Mouse (Mus musculus) layer of hippocampus, adult 2 months (tissue): ENCODE results near the gene Pecam1. TPM values are rescaled to one million over a fixed set of nuclear protein-coding genes. Genes with fewer than 3 reads are reported as not detected.
A peak's percentile ranks its signal among the peaks of the same experiment; 100 is the strongest.
"Not testable (repeated sequence)": the region's sequence is repeated elsewhere in the genome, so short reads cannot be mapped to it uniquely, and the experiment has no call there.

ENCODE experiments used
- DNase-seq, 2 experiments: peaks; one replicate each; pipeline ENCODE4 v3.0.0; 2022; ENCODE audit warnings: low spot score in 2 of 2
- H3K27ac ChIP-seq: fragments of 200-600 bp; 2 replicates; pipeline ENCODE4 v1.8.1; 2022
- H3K4me3 ChIP-seq: fragments of 200-600 bp; 2 replicates; pipeline ENCODE4 v1.8.1; 2022; ENCODE audit warnings: mild to moderate bottlenecking
- CTCF ChIP-seq: fragments of 200-600 bp; conservative IDR thresholded peaks from 2 replicates; pipeline ENCODE4 v1.8.1; 2022; ENCODE audit warnings: antibody characterized with exemption, mild to moderate bottlenecking, moderate library complexity
- total RNA-seq, 2 experiments: library from RNA; stranded (reverse); gene quantifications; 2 replicates each; pipeline ENCODE4 v1.2.3; 2021

The Pecam1 gene
- total RNA-seq, 2 experiments from 2014 or later = 15.9 to 20.4 TPM

- H3K4me3 ChIP-seq = no peak overlapping the region
- DNase-seq = no peak
- no peak for TF ChIP-seq CTCF
- H3K27ac ChIP-seq = no peak overlapping the region
Observed at GRCm38 (mm10) chr11:106662634-106663407, 87.6 kb downstream of the Pecam1 start.

- peak overlapping the region; percentile 86 for H3K27ac ChIP-seq
- no peak for TF ChIP-seq CTCF
- no peak for DNase-seq
- no peak overlapping the region for H3K4me3 ChIP-seq
Observed at GRCm38 (mm10) chr11:106660453-106661081, 89.9 kb downstream of the Pecam1 start.

- no peak for DNase-seq
- no peak for TF ChIP-seq CTCF
- Histone ChIP-seq H3K27ac (peak overlapping the region; percentile 86), H3K4me3 (no peak overlapping the region)
Observed at GRCm38 (mm10) chr11:106659598-106660295, 90.7 kb downstream of the Pecam1 start.

GRCm38 (mm10) chr11:106658051-106658880 is 92.2 kb downstream of the Pecam1 start:
- Histone ChIP-seq H3K27ac (peak overlapping the region; percentile 87), H3K4me3 (no peak overlapping the region)
- peak; percentile 71 to 77 for DNase-seq
- no peak for TF ChIP-seq CTCF

DNA sequence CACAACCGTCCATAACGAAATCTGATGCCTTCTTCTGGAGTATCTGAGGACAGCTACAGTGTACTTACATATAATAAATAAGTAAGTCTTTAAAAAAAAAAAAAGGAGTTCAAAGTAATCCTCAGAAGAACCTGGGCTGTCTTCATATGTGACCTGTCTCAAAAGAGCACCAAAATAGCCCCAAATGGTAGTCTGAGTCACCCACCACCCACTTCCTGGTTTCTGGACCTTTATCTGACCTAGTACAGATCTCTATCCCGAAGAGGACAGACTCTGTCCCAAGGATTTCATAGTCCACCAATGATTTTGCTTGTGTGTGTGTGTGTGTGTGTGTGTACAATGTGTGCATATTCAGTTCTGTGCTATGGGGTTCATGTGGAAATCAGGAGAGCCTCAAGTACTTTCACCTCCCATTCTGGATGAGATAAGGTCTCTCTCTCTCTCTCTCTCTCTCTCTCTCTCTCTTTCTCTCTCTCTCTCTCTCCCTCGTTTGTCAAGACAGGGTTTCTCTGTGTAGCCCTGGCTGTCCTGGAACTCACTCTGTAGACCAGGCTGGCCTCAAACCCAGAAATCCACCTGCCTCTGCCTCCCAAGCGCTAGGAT is 93.4 kb downstream of the Pecam1 start:
- not testable (repeated sequence) for H3K27ac ChIP-seq, DNase-seq, H3K4me3 ChIP-seq

- peak; percentile 51 to 74 for DNase-seq
- peak; percentile 93 for TF ChIP-seq CTCF
- Histone ChIP-seq H3K4me3 (no peak overlapping the region), H3K27ac (no peak overlapping the region)
Observed at GRCm38 (mm10) chr11:106648347-106648746, 102.1 kb downstream of the Pecam1 start.

DNA sequence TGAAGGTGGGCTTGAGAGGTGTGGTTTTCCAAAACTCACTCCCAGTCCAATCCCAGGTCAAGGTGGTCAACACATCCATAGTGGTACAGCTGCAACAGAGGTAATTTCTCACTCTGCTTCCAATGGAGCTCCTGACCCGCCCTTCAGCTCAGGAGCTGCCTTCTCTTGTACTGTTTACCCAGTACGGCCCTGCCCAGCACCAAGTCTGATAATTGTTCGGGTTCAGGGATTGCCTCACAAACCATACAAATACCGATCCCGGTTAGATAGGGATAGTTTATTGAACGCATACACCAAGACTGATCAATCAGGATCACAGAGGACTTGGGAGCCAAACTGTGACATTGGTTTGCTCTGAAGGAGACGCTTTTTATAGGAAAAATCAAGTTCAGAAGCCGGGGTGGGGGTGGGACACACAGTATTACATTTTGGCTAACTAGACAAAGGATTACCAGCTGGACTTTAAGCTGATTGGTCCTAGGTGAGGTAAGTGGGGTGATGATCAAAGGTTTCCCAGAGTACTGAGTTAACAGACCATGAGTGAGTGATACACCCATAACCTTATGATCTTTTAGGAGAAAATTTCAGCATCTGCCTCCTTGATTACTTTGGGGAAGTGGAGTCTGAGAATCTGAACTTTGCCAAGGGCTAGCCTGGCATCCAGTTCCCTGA is 107.3 kb downstream of the Pecam1 start:
- TF ChIP-seq CTCF = no peak
- no peak for DNase-seq
- H3K27ac ChIP-seq = no peak overlapping the region
- H3K4me3 ChIP-seq = no peak overlapping the region

GRCm38 (mm10) chr11:106641580-106641979 is 108.8 kb downstream of the Pecam1 start:
- no peak for TF ChIP-seq CTCF
- Histone ChIP-seq H3K27ac (no peak overlapping the region), H3K4me3 (no peak overlapping the region)
- no peak for DNase-seq

DNA sequence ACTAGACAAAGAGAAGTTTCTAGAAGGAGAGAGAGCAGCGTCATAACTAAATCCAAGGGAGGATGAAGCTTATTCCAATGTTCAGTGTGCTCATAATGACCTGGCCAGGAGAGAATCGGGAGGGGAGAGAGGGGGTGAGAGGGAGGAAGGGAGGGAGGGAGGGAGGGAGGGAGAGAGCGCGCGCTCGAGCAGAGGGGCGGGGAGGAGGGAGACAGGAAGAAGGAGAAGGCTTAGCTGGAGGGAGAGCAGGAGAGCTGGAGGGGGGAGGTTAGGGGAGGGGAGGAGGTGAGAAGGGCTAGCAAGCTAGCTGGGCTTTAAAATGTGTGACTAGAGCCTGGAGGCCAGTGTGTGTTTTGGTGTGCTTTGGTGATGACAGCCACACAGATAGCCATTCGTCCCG is 110.4 kb downstream of the Pecam1 start:
- DNase-seq = no peak
- TF ChIP-seq CTCF = no peak
- H3K4me3 ChIP-seq = no peak overlapping the region
- no peak overlapping the region for H3K27ac ChIP-seq

DNA sequence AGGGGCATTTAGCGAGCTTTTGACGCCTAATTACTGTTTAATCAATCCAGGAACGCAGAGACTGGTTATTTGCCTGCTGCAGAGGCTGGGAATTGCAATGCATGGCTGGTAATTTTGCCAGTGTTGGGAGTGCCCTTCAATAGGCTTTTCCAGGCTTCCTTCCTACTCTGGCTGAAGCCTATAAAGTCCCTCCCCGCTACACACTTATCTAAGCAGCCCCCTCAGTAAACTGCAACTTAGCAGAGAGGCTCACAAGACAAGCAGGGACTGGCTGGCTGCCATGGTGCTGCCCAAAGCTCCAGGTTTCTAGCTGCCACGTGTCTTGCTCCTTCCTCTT is 111.1 kb downstream of the Pecam1 start:
- DNase-seq = no peak
- Histone ChIP-seq H3K27ac (no peak overlapping the region), H3K4me3 (no peak overlapping the region)
- no peak for TF ChIP-seq CTCF

DNA sequence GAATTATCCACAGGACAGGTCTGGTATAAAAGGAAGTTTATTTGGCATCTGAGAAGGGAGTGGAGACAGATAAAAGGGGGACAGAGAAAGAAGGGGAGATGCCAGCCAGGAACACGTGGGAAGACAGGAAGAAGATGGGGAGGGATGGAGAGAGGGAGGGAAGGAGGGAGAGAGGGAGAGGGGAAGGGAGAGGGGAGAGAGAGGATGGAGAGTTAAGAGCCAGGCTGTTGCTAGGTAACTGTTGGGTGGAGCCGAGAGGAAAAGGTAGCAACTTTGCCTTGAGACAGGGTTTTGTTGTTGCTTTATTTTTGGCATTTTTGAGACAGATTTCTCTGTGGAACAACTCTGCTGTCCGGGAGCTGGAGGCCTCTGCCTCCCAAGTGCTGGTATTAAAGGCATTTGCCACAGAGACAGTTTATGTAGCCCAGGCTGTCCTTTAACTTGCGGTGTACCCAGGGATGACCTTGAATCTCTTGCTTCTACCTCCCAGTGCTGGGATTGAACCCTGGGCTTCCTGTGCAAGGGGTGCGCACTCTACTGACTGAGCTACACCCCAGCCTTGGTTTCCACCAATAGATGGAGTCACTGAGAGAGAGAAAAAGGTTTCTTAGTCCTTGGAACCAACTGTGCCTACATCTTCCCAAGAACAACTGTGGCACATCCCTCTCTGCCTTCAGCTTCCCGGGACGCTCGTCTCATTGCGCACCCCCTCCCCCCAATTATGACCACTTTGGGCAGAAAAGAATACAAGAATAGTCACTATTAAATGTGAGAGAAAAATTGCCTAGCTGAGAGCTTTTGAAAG is 111.7 kb downstream of the Pecam1 start:
- no peak overlapping the region for H3K27ac ChIP-seq
- no peak overlapping the region for H3K4me3 ChIP-seq
- peak; percentile 28; the same call in 1 of the 2 replicates for TF ChIP-seq CTCF
- DNase-seq = no peak

DNA sequence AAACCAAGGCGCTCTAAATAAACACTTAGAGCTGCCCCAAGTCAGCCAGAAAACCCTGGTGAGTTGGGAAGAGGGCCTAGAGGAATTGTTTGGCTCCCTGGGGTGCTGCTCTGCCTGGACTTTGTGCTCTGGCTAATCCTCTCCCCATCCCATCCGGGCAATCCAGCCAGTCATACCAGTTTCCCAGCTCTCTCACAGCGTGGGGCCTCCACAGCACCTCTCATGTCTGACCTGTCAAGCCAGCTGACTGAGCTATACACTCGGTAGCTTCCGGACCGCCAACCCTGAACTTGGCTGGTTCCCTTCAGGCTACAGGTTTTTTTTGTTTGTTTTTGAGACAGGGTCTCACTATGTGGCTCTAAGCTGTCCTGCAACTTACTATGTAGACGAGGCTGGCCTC is 112.7 kb downstream of the Pecam1 start:
- DNase-seq = no peak
- Histone ChIP-seq H3K4me3 (no peak overlapping the region), H3K27ac (no peak overlapping the region)
- no peak for TF ChIP-seq CTCF
